14 mouse cellular contexts compared by ENCODE assay signal in the genomic region with DNA sequence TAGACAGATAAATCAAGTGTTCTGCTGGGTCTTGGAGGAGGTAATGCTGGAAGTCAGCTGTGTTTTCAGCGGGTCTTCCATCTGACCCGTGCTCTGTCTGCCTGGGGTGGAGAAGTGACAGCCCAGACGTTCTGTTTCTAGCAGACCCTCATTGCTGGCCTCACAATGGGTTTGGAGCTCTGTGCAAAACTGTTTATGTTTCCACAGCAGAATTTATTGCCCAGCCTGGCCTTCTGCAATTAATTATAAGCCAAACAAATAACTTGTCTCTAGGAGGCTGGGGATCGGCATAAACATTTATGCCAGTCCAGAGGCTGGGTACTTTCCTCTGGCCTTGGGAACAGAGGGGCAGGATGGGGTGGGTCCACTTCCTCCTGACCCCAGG. TPM values are rescaled to one million over a fixed set of nuclear protein-coding genes. Genes with fewer than 3 reads are reported as not detected.
DNase-seq lines count a peak whose midpoint lies in the region; ATAC-seq and TF ChIP-seq lines count a peak whose summit lies in the region.
"Had no signal": no experiment of that assay in that cellular context is flagged by ENCODE, and none has a peak within 500 bp of the region (broad histone marks: within the 10 kb centered on the region; RNA-seq: fewer than 3 reads in every experiment).

No protein-coding gene starts in this region.

- no peaks in the 10 kb centered on the region for H3K36me3 ChIP-seq in heart, embryonic 15.5 days
- H3K36me3 ChIP-seq in limb, embryonic 15.5 days: peaks cover 3% of the 10 kb centered on the region; the same call in 1 of the 2 replicates
- H3K36me3 ChIP-seq in stomach, postnatal 0 days (ENCODE audit: control insufficient read depth, insufficient read depth, low read length): no peaks in the 10 kb centered on the region

- no peaks in the 10 kb centered on the region for H3K27me3 ChIP-seq in heart, embryonic 15.5 days
- no peaks in the 10 kb centered on the region for H3K27me3 ChIP-seq in limb, embryonic 15.5 days
- no peaks in the 10 kb centered on the region for H3K27me3 ChIP-seq in stomach, postnatal 0 days (ENCODE audit: control insufficient read depth, insufficient read depth, low read length)
- H3K27me3 ChIP-seq: liver, embryonic 15.5 days had no signal

- 0 out of 2 replicates have a peak overlapping the region, but pooled peaks have one; percentile 9 for H3K9ac ChIP-seq in heart, embryonic 15.5 days
- no peak overlapping the region for H3K9ac ChIP-seq in limb, embryonic 15.5 days
- no peak overlapping the region for H3K9ac ChIP-seq in stomach, postnatal 0 days (ENCODE audit: low read length)
- H3K9ac ChIP-seq: liver, embryonic 15.5 days had no signal

- no peak for TF ChIP-seq EP300 in stomach, postnatal 0 days (optimal IDR thresholded peaks at IDR 0.05)

- peaks cover 30% of the 10 kb centered on the region for H3K4me1 ChIP-seq in heart, embryonic 15.5 days (replicated peaks)
- peaks cover 26% of the 10 kb centered on the region for H3K4me1 ChIP-seq in limb, embryonic 15.5 days
- peaks cover 15% of the 10 kb centered on the region for H3K4me1 ChIP-seq in stomach, postnatal 0 days (replicated peaks; ENCODE audit: control insufficient read depth, insufficient read depth)

- no peak for DNase-seq in heart, postnatal 14 days
- DNase-seq in lung, adult 18-20 months: peak; percentile 56 to 78
- no peak for DNase-seq in lung, postnatal 14 days
- DNase-seq in stomach, postnatal 0 days (ENCODE audit: low spot score): no peak
- no peak for DNase-seq in left cerebral cortex, adult 18-20 months (ENCODE audit: low spot score in 2 of 2)
- DNase-seq: cerebellum, adult 9-10 months; gastrocnemius, postnatal 10 days; right cerebral cortex, adult 18-20 months had no signal

- TF ChIP-seq CTCF in stomach, postnatal 0 days (IDR thresholded peaks at IDR 0.05; ENCODE audit: low read depth): no peak

- no peaks in the 10 kb centered on the region for H3K9me3 ChIP-seq in heart, embryonic 15.5 days (replicated peaks)
- H3K9me3 ChIP-seq in limb, embryonic 15.5 days: no peaks in the 10 kb centered on the region
- H3K9me3 ChIP-seq in stomach, postnatal 0 days (ENCODE audit: control insufficient read depth, low read length): no peaks in the 10 kb centered on the region
- H3K9me3 ChIP-seq: liver, embryonic 15.5 days had no signal

- H3K4me3 ChIP-seq in heart, embryonic 15.5 days: no peak overlapping the region
- H3K4me3 ChIP-seq in limb, embryonic 15.5 days: no peak overlapping the region
- H3K4me3 ChIP-seq in stomach, postnatal 0 days (ENCODE audit: low read depth, low read length): no peak overlapping the region
- H3K4me3 ChIP-seq: erythroblast, embryonic 14.5 days; liver, embryonic 15.5 days had no signal

- WGBS in heart, embryonic 15.5 days: 23% methylated on average over 4 of the region's 4 CpGs
- 10% methylated on average over 4 of the region's 4 CpGs for WGBS in limb, embryonic 15.5 days
- 13% methylated on average over 4 of the region's 4 CpGs for WGBS in stomach, postnatal 0 days

- peak overlapping the region; percentile 65 for H3K27ac ChIP-seq in heart, embryonic 15.5 days
- peak overlapping the region; percentile 63 for H3K27ac ChIP-seq in limb, embryonic 15.5 days
- H3K27ac ChIP-seq in stomach, postnatal 0 days (replicated peaks): peak overlapping the region; percentile 30
- H3K27ac ChIP-seq: liver, embryonic 15.5 days had no signal

- intact Hi-C loops in heart, postnatal 14 days (cut with DNase I): no loop called here

- H3K4me2 ChIP-seq in heart, embryonic 15.5 days: no peak overlapping the region
- no peak overlapping the region for H3K4me2 ChIP-seq in limb, embryonic 15.5 days
- H3K4me2 ChIP-seq in stomach, postnatal 0 days (replicated peaks; ENCODE audit: low read depth): 0 out of 2 replicates have a peak overlapping the region, but pooled peaks have one; percentile 0
- H3K4me2 ChIP-seq: liver, embryonic 15.5 days had no signal

- no peak for ATAC-seq in heart, embryonic 15.5 days (replicated peaks; ENCODE audit: insufficient number of reproducible peaks, insufficient read depth, low FRiP score, low read depth)
- no peak for ATAC-seq in limb, embryonic 15.5 days (ENCODE audit: insufficient number of reproducible peaks, low FRiP score, low TSS enrichment, low read depth)
- ATAC-seq in stomach, postnatal 0 days (ENCODE audit: low FRiP score, low TSS enrichment): no peak
- no peak for ATAC-seq in megakaryocyte, adult 5-6 weeks (ENCODE audit: poor library complexity, severe bottlenecking)
- ATAC-seq: CD4-positive, CD25-positive, alpha-beta regulatory T cell, adult 4 months had no signal

RNA-seq across cellular contexts. Expression of gene Arrb1, which starts 18.6 kb away (rescaled TPM):
- 4.7 and 8.0 TPM in 2 replicates for polyA plus RNA-seq in heart, embryonic 15.5 days (2015; fragmentation: Nextera tagmentation; extraction: Ambion mirVana)
- 10 to 100 TPM; 23.3 to 24.3 TPM for total RNA-seq in heart, postnatal 14 days (2021)
- polyA plus RNA-seq in limb, embryonic 15.5 days (2015; fragmentation: Nextera tagmentation; extraction: Ambion mirVana): 5.8 and 7.4 TPM in 2 replicates
- polyA plus RNA-seq in stomach, postnatal 0 days (2015; fragmentation: Nextera tagmentation; extraction: Ambion mirVana): 3.6 and 4.4 TPM in 2 replicates
- 41.1 and 43.8 TPM in 2 replicates for total RNA-seq in megakaryocyte, adult 5-6 weeks (2015)
- total RNA-seq in megakaryocyte, adult 5-6 weeks (2017): 91.7 and 96.9 TPM in 2 replicates
- total RNA-seq in left cerebral cortex, adult 18-20 months (2021): 100 to 1,000 TPM; 177 to 179 TPM

Comparison
In these comparisons a context has a peak if more than half of its experiments do, and no peak if none do; other contexts are left out.
1. DNase-seq: peak in lung, adult 18-20 months (2 of 2); none in heart, postnatal 14 days (0 of 2), lung, postnatal 14 days (single experiment), stomach, postnatal 0 days (single experiment) and left cerebral cortex, adult 18-20 months (0 of 2).
2. Peak in every context shown above with its lines, with median percentiles within 50 percentile points of each other: H3K27ac ChIP-seq.